Mouse (Mus musculus): ENCODE measurements around the gene Rab38.

Rab38 gene

DNA sequence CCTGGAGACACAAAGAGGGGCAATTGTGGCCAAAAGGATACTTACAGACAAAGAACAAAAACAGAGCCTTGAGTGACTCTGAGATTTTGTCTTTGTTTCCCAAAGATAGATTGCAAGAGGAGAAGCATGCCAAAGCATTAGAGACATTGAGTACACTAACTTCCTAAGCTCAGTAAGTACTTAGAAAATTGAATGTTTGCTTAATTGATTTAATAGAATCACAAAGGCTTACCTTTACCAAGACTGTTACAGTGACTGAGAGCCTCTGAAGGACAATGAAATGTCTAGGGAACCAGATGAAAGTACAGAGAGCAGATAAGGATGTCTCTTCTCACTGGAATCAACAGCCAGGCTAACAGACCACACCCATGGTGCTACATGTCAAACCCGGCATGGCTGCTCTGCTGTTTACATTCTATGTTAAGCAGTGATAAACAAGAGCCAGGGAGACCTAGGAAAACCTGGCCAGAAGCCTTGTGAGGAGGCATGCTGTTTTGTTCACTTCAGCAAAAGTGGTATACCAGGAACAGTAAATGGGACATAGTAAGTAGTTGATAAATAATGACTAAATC lies 97.1 kb downstream of the Rab38 start:
- DNase-seq (ENCODE audit: low read depth) = no peak

GRCm38 (mm10) chr7:88536127-88536531 lies 106.1 kb downstream of the Rab38 start:
- no peak for DNase-seq (ENCODE audit: low read depth)

DNA sequence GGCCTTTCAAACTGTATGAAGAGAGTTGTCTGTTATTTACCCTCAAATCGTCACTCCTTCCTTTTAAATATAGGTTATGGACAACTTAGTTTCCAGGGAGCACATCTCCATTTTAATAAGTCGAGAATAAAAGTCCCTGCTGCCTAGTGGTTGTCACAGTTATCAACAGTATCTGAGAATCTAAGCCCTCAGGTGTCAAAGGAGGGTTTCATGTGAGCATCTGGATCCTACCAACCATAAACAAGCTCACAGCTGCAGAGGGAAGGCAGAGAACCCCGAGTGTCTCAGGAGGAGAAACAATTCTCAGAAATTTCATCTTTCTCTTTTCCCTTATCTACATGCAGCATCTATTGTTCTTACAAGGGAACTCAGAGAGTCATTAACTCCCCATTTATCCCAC lies 106.7 kb downstream of the Rab38 start:
- no peak for DNase-seq (ENCODE audit: low read depth)

Data from NIH3T3 (cell line).